Mouse (Mus musculus): ENCODE data around the gene Mob3b.

Gene Mob3b

GRCm38 (mm10) chr4:35154051-35154450 is 3.2 kb downstream of the Mob3b start:
- in situ Hi-C loops (cut with MboI; ENCODE audit: low pct_unique_long_range_greater_than_20kb in 1 of 2, low sequenced_read_pairs in 2 of 2, unreplicated experiment in 1 of 2), result no loop called here

- in situ Hi-C loops (cut with MboI; ENCODE audit: low pct_unique_long_range_greater_than_20kb in 1 of 2, low sequenced_read_pairs in 2 of 2, unreplicated experiment in 1 of 2), result no loop called here
Measured at GRCm38 (mm10) chr4:35151756-35152155, 5.5 kb downstream of the Mob3b start, which contains the start of gene Ifnk. TSS of gene Ifnk (plus strand) at chr4:35152056.

- in situ Hi-C loops (cut with MboI; ENCODE audit: low pct_unique_long_range_greater_than_20kb in 1 of 2, low sequenced_read_pairs in 2 of 2, unreplicated experiment in 1 of 2), result no loop called here
Measured at GRCm38 (mm10) chr4:35150706-35151105, 6.6 kb downstream of the Mob3b start.

- in situ Hi-C loops (cut with MboI; ENCODE audit: low pct_unique_long_range_greater_than_20kb in 1 of 2, low sequenced_read_pairs in 2 of 2, unreplicated experiment in 1 of 2), result no loop called here
Measured at GRCm38 (mm10) chr4:35148326-35148725, 9.0 kb downstream of the Mob3b start.

- in situ Hi-C loops (cut with MboI; ENCODE audit: low pct_unique_long_range_greater_than_20kb in 1 of 2, low sequenced_read_pairs in 2 of 2, unreplicated experiment in 1 of 2), result no loop called here
Measured at GRCm38 (mm10) chr4:35146597-35146996, 10.7 kb downstream of the Mob3b start.

GRCm38 (mm10) chr4:35145726-35146125 is 11.6 kb downstream of the Mob3b start:
- in situ Hi-C loops (cut with MboI; ENCODE audit: low pct_unique_long_range_greater_than_20kb in 1 of 2, low sequenced_read_pairs in 2 of 2, unreplicated experiment in 1 of 2), result no loop called here

GRCm38 (mm10) chr4:35143472-35144102 is 13.7 kb downstream of the Mob3b start:
- in situ Hi-C loops (cut with MboI; ENCODE audit: low pct_unique_long_range_greater_than_20kb in 1 of 2, low sequenced_read_pairs in 2 of 2, unreplicated experiment in 1 of 2), result no loop called here

- in situ Hi-C loops (cut with MboI; ENCODE audit: low pct_unique_long_range_greater_than_20kb in 1 of 2, low sequenced_read_pairs in 2 of 2, unreplicated experiment in 1 of 2), result no loop called here
Measured at GRCm38 (mm10) chr4:35140317-35140716, 17.0 kb downstream of the Mob3b start.

- in situ Hi-C loops (cut with MboI; ENCODE audit: low pct_unique_long_range_greater_than_20kb in 1 of 2, low sequenced_read_pairs in 2 of 2, unreplicated experiment in 1 of 2), result no loop called here
Measured at GRCm38 (mm10) chr4:35138077-35138476, 19.2 kb downstream of the Mob3b start.

- in situ Hi-C loops (cut with MboI; ENCODE audit: low pct_unique_long_range_greater_than_20kb in 1 of 2, low sequenced_read_pairs in 2 of 2, unreplicated experiment in 1 of 2), result no loop called here
Measured at GRCm38 (mm10) chr4:35136996-35137395, 20.3 kb downstream of the Mob3b start.

GRCm38 (mm10) chr4:35135806-35136205 is 21.5 kb downstream of the Mob3b start:
- in situ Hi-C loops (cut with MboI; ENCODE audit: low pct_unique_long_range_greater_than_20kb in 1 of 2, low sequenced_read_pairs in 2 of 2, unreplicated experiment in 1 of 2), result no loop called here

- in situ Hi-C loops (cut with MboI; ENCODE audit: low pct_unique_long_range_greater_than_20kb in 1 of 2, low sequenced_read_pairs in 2 of 2, unreplicated experiment in 1 of 2), result no loop called here
Measured at GRCm38 (mm10) chr4:35134846-35135611, 22.3 kb downstream of the Mob3b start.

- in situ Hi-C loops (cut with MboI; ENCODE audit: low pct_unique_long_range_greater_than_20kb in 1 of 2, low sequenced_read_pairs in 2 of 2, unreplicated experiment in 1 of 2), result no loop called here
Measured at GRCm38 (mm10) chr4:35133411-35133810, 23.9 kb downstream of the Mob3b start.

GRCm38 (mm10) chr4:35131592-35131991 is 25.7 kb downstream of the Mob3b start:
- in situ Hi-C loops (cut with MboI; ENCODE audit: low pct_unique_long_range_greater_than_20kb in 1 of 2, low sequenced_read_pairs in 2 of 2, unreplicated experiment in 1 of 2), result no loop called here

GRCm38 (mm10) chr4:35130411-35130948 is 26.8 kb downstream of the Mob3b start:
- in situ Hi-C loops (cut with MboI; ENCODE audit: low pct_unique_long_range_greater_than_20kb in 1 of 2, low sequenced_read_pairs in 2 of 2, unreplicated experiment in 1 of 2), result no loop called here

- in situ Hi-C loops (cut with MboI; ENCODE audit: low pct_unique_long_range_greater_than_20kb in 1 of 2, low sequenced_read_pairs in 2 of 2, unreplicated experiment in 1 of 2), result no loop called here
Measured at GRCm38 (mm10) chr4:35127759-35128158, 29.5 kb downstream of the Mob3b start.

- in situ Hi-C loops (cut with MboI; ENCODE audit: low pct_unique_long_range_greater_than_20kb in 1 of 2, low sequenced_read_pairs in 2 of 2, unreplicated experiment in 1 of 2), result no loop called here
Measured at GRCm38 (mm10) chr4:35126776-35127175, 30.5 kb downstream of the Mob3b start.

GRCm38 (mm10) chr4:35125299-35125777 is 31.9 kb downstream of the Mob3b start:
- in situ Hi-C loops (cut with MboI; ENCODE audit: low pct_unique_long_range_greater_than_20kb in 1 of 2, low sequenced_read_pairs in 2 of 2, unreplicated experiment in 1 of 2), result no loop called here

GRCm38 (mm10) chr4:35124027-35124426 is 33.3 kb downstream of the Mob3b start:
- in situ Hi-C loops (cut with MboI; ENCODE audit: low pct_unique_long_range_greater_than_20kb in 1 of 2, low sequenced_read_pairs in 2 of 2, unreplicated experiment in 1 of 2), result no loop called here

GRCm38 (mm10) chr4:35123087-35123486 is 34.2 kb downstream of the Mob3b start:
- in situ Hi-C loops (cut with MboI; ENCODE audit: low pct_unique_long_range_greater_than_20kb in 1 of 2, low sequenced_read_pairs in 2 of 2, unreplicated experiment in 1 of 2), result no loop called here
